Mouse (Mus musculus): ENCODE data around the gene Synpr. TPM values are rescaled to one million over a fixed set of nuclear protein-coding genes. Genes with fewer than 3 reads are reported as not detected.

Synpr gene
- polyA plus RNA-seq, 1 experiment: 0.36 TPM

DNA sequence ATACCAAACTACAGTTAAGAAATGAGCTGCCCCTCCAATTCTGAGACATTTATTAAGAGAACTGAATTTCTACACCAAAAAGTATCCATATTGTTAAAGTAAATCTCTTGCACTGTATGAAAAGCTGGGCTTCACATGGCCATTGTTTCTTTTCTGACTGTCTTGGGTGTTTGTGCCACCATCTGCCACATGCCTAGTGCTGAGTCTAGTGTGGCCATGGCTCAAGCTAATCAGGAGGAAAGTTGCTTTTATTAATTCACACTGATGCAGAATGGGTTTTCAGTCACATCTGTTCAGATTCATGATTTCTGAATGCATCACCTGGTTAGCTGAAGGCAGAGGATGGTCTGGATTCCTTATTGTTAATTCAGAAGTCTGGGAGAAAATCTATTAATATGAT is 170.4 kb downstream of the Synpr start:
- no peak overlapping the region for H3K4me3 ChIP-seq (ENCODE audit: low read depth, low read length)
- no peaks in the 10 kb centered on the region for H3K27me3 ChIP-seq (ENCODE audit: control insufficient read depth, insufficient read depth, low read length, poor library complexity, severe bottlenecking)
- no peak overlapping the region for H3K27ac ChIP-seq (ENCODE audit: insufficient read depth, low read length)
- H3K9ac ChIP-seq (ENCODE audit: low read depth, poor library complexity, severe bottlenecking): no peak overlapping the region
- TF ChIP-seq POLR2A (IDR thresholded peaks at IDR 0.05; ENCODE audit: insufficient read depth, low read length) (no peak), CTCF (IDR thresholded peaks at IDR 0.05; ENCODE audit: low read depth, low read length) (no peak), EP300 (IDR thresholded peaks at IDR 0.05; ENCODE audit: insufficient read depth, low read depth, low read length) (no peak)
- no peaks in the 10 kb centered on the region for H3K9me3 ChIP-seq (replicated peaks; ENCODE audit: control insufficient read depth, insufficient read depth, low read length, poor library complexity, severe bottlenecking)
- no peaks in the 10 kb centered on the region for H3K36me3 ChIP-seq (ENCODE audit: control insufficient read depth, insufficient read depth, low read length, poor library complexity, severe bottlenecking)
- no peaks in the 10 kb centered on the region for H3K4me1 ChIP-seq (ENCODE audit: control insufficient read depth, insufficient read depth, low read length)

GRCm38 (mm10) chr14:13459333-13459732 is 174.8 kb downstream of the Synpr start:
- Histone ChIP-seq H3K36me3 (ENCODE audit: control insufficient read depth, insufficient read depth, low read length, poor library complexity, severe bottlenecking) (no peaks in the 10 kb centered on the region), H3K27me3 (ENCODE audit: control insufficient read depth, insufficient read depth, low read length, poor library complexity, severe bottlenecking) (no peaks in the 10 kb centered on the region), H3K9ac (ENCODE audit: low read depth, poor library complexity, severe bottlenecking) (no peak overlapping the region), H3K27ac (ENCODE audit: insufficient read depth, low read length) (no peak overlapping the region), H3K9me3 (replicated peaks; ENCODE audit: control insufficient read depth, insufficient read depth, low read length, poor library complexity, severe bottlenecking) (no peaks in the 10 kb centered on the region), H3K4me1 (ENCODE audit: control insufficient read depth, insufficient read depth, low read length) (no peaks in the 10 kb centered on the region), H3K4me3 (ENCODE audit: low read depth, low read length) (no peak overlapping the region)
- TF ChIP-seq POLR2A (IDR thresholded peaks at IDR 0.05; ENCODE audit: insufficient read depth, low read length): no peak
- no peak for TF ChIP-seq EP300 (IDR thresholded peaks at IDR 0.05; ENCODE audit: insufficient read depth, low read depth, low read length)
- no peak for TF ChIP-seq CTCF (IDR thresholded peaks at IDR 0.05; ENCODE audit: low read depth, low read length)

GRCm38 (mm10) chr14:13469211-13469610 is 184.6 kb downstream of the Synpr start:
- Histone ChIP-seq H3K9me3 (replicated peaks; ENCODE audit: control insufficient read depth, insufficient read depth, low read length, poor library complexity, severe bottlenecking) (no peaks in the 10 kb centered on the region), H3K36me3 (ENCODE audit: control insufficient read depth, insufficient read depth, low read length, poor library complexity, severe bottlenecking) (no peaks in the 10 kb centered on the region), H3K9ac (ENCODE audit: low read depth, poor library complexity, severe bottlenecking) (no peak overlapping the region), H3K4me1 (ENCODE audit: control insufficient read depth, insufficient read depth, low read length) (no peaks in the 10 kb centered on the region), H3K27ac (ENCODE audit: insufficient read depth, low read length) (no peak overlapping the region), H3K27me3 (ENCODE audit: control insufficient read depth, insufficient read depth, low read length, poor library complexity, severe bottlenecking) (no peaks in the 10 kb centered on the region), H3K4me3 (ENCODE audit: low read depth, low read length) (no peak overlapping the region)
- TF ChIP-seq CTCF (IDR thresholded peaks at IDR 0.05; ENCODE audit: low read depth, low read length) (no peak), POLR2A (IDR thresholded peaks at IDR 0.05; ENCODE audit: insufficient read depth, low read length) (no peak), EP300 (IDR thresholded peaks at IDR 0.05; ENCODE audit: insufficient read depth, low read depth, low read length) (no peak)

- H3K4me1 ChIP-seq (ENCODE audit: control insufficient read depth, insufficient read depth, low read length): no peaks in the 10 kb centered on the region
- TF ChIP-seq POLR2A (IDR thresholded peaks at IDR 0.05; ENCODE audit: insufficient read depth, low read length): no peak
- no peak for TF ChIP-seq CTCF (IDR thresholded peaks at IDR 0.05; ENCODE audit: low read depth, low read length)
Observed at GRCm38 (mm10) chr14:13477821-13478220, 193.2 kb downstream of the Synpr start.

DNA sequence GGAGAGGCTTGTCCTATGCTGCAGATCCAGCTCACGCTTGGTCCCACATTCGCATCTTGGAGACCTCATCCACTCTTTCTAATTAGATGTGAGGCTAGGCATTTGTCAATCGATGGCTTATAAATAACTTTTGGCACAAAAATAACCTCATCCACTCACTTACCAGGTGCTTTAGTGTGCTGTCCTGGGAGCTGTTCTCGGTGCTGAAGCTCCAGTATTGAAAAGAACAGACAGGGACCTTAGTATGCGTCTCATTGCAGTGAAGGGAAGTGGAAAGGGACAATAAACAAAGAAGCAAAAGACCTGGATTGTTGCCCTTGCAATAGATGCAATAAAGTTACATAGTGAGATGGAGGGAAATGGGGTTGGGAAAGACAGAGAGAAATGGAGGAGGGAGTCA is 220.8 kb downstream of the Synpr start:
- no peaks in the 10 kb centered on the region for H3K36me3 ChIP-seq (ENCODE audit: control insufficient read depth, insufficient read depth, low read length, poor library complexity, severe bottlenecking)
- no peaks in the 10 kb centered on the region for H3K4me1 ChIP-seq (ENCODE audit: control insufficient read depth, insufficient read depth, low read length)
- no peak overlapping the region for H3K27ac ChIP-seq (ENCODE audit: insufficient read depth, low read length)
- TF ChIP-seq POLR2A (IDR thresholded peaks at IDR 0.05; ENCODE audit: insufficient read depth, low read length): no peak
- no peak for TF ChIP-seq EP300 (IDR thresholded peaks at IDR 0.05; ENCODE audit: insufficient read depth, low read depth, low read length)
- no peak for TF ChIP-seq CTCF (IDR thresholded peaks at IDR 0.05; ENCODE audit: low read depth, low read length)
- no peak overlapping the region for H3K4me3 ChIP-seq (ENCODE audit: low read depth, low read length)
- no peaks in the 10 kb centered on the region for H3K9me3 ChIP-seq (replicated peaks; ENCODE audit: control insufficient read depth, insufficient read depth, low read length, poor library complexity, severe bottlenecking)
- H3K27me3 ChIP-seq (ENCODE audit: control insufficient read depth, insufficient read depth, low read length, poor library complexity, severe bottlenecking): no peaks in the 10 kb centered on the region
- H3K9ac ChIP-seq (ENCODE audit: low read depth, poor library complexity, severe bottlenecking): no peak overlapping the region

More at GRCm38 (mm10) chr14:13477821-13478220, 193.2 kb downstream of the Synpr start:
- Histone ChIP-seq H3K36me3 (ENCODE audit: control insufficient read depth, insufficient read depth, low read length, poor library complexity, severe bottlenecking) (no peaks in the 10 kb centered on the region), H3K27me3 (ENCODE audit: control insufficient read depth, insufficient read depth, low read length, poor library complexity, severe bottlenecking) (no peaks in the 10 kb centered on the region), H3K27ac (ENCODE audit: insufficient read depth, low read length) (no peak overlapping the region), H3K9ac (ENCODE audit: low read depth, poor library complexity, severe bottlenecking) (no peak overlapping the region), H3K9me3 (replicated peaks; ENCODE audit: control insufficient read depth, insufficient read depth, low read length, poor library complexity, severe bottlenecking) (no peaks in the 10 kb centered on the region), H3K4me3 (ENCODE audit: low read depth, low read length) (no peak overlapping the region)

DNA sequence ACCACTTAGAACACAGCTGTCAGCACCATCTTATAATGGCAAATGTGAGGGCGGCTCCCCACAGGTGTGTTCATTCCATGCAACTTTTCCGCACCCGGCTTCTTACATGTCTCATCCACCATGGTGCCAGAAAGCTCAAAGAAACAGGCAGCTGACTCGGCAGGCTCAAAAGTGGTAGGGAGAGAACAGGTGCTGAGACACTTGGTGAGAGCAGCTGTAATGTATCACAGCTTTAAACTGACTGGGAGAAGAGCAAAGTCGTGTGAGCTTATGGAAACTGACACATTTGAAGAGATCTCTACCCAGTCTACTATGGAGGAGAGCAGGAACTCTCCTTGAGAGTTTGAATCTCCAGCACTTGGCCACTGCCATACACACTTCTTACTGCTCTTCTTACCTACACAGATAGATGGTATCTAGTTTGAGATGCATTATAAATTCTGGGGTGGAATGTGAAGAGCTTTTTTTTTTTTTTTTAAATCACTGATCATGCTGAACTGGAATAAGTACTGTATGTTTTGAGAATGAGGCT is 234.1 kb downstream of the Synpr start:
- Histone ChIP-seq H3K27me3 (ENCODE audit: control insufficient read depth, insufficient read depth, low read length, poor library complexity, severe bottlenecking) (no peaks in the 10 kb centered on the region; the same call in 1 of the 2 replicates), H3K9ac (ENCODE audit: low read depth, poor library complexity, severe bottlenecking) (no peak overlapping the region), H3K9me3 (replicated peaks; ENCODE audit: control insufficient read depth, insufficient read depth, low read length, poor library complexity, severe bottlenecking) (peaks cover 22% of the 10 kb centered on the region), H3K36me3 (ENCODE audit: control insufficient read depth, insufficient read depth, low read length, poor library complexity, severe bottlenecking) (no peaks in the 10 kb centered on the region), H3K4me3 (ENCODE audit: low read depth, low read length) (no peak overlapping the region), H3K27ac (ENCODE audit: insufficient read depth, low read length) (no peak overlapping the region), H3K4me1 (ENCODE audit: control insufficient read depth, insufficient read depth, low read length) (no peaks in the 10 kb centered on the region)
- TF ChIP-seq CTCF (IDR thresholded peaks at IDR 0.05; ENCODE audit: low read depth, low read length) (no peak), POLR2A (IDR thresholded peaks at IDR 0.05; ENCODE audit: insufficient read depth, low read length) (no peak), EP300 (IDR thresholded peaks at IDR 0.05; ENCODE audit: insufficient read depth, low read depth, low read length) (no peak)
